Mouse (Mus musculus) heart, adult 2 months (tissue): ENCODE data around the gene Wdr83os. TPM values are rescaled to one million over a fixed set of nuclear protein-coding genes. Genes with fewer than 3 reads are reported as not detected.

ENCODE experiments used
- DNase-seq, 2 experiments: peaks; one replicate each; pipeline ENCODE4 v3.0.0; 2021
- H3K27ac ChIP-seq: fragments of 200-600 bp; 2 replicates; pipeline ENCODE4 v1.8.1; 2022
- H3K27me3 ChIP-seq: fragments of 200-500 bp; 2 replicates; pipeline ENCODE4 v1.6.1; 2012; ENCODE audit warnings: mild to moderate bottlenecking, low read length, inconsistent platforms, mixed read lengths; ENCODE audit not compliant: control insufficient read depth, insufficient read depth
- H3K36me3 ChIP-seq: fragments of 200-500 bp; 2 replicates; pipeline ENCODE4 v1.6.1; 2012; ENCODE audit warnings: low read length, inconsistent platforms; ENCODE audit not compliant: control insufficient read depth, insufficient read depth
- H3K4me1 ChIP-seq: fragments of 200-500 bp; 2 replicates; pipeline ENCODE4 v1.6.1; 2011; ENCODE audit warnings: low read length; ENCODE audit not compliant: control insufficient read depth, insufficient read depth
- H3K4me3 ChIP-seq: fragments of 200-600 bp; 2 replicates; pipeline ENCODE4 v1.8.1; 2022
- H3K79me2 ChIP-seq: fragments of 200-500 bp; replicated peaks from 2 replicates; pipeline ENCODE4 v1.6.1; 2012; ENCODE audit warnings: mild to moderate bottlenecking, inconsistent platforms, low read length, moderate library complexity, mixed read lengths; ENCODE audit not compliant: control insufficient read depth, insufficient read depth
- H3K9ac ChIP-seq: fragments of 200-500 bp; 2 replicates; pipeline ENCODE4 v1.6.1; 2012; ENCODE audit warnings: low read depth, mild to moderate bottlenecking, control low read depth, inconsistent platforms, low read length, mixed read lengths
- CTCF ChIP-seq: fragments of 200-600 bp; IDR thresholded peaks from 2 replicates; pipeline ENCODE4 v1.8.1; 2022; ENCODE audit warnings: antibody characterized with exemption, mild to moderate bottlenecking, moderate library complexity
- EP300 ChIP-seq: fragments of 200-500 bp; IDR thresholded peaks from 2 replicates; pipeline ENCODE4 v1.6.1; 2011; ENCODE audit warnings: low read depth, low read length, control low read depth; ENCODE audit not compliant: insufficient read depth
- POLR2A ChIP-seq: fragments of 200-500 bp; IDR thresholded peaks from 2 replicates; pipeline ENCODE4 v1.6.1; 2011; ENCODE audit warnings: mild to moderate bottlenecking, low read depth, low read length, control low read depth; ENCODE audit not compliant: insufficient read depth
- WGBS: fragments of 180-500 bp; shearing (Covaris S2); methylation state at CpG from one replicate; pipeline ENCODE4 v1.1.7; 2018; 5-methylcytosine and 5-hydroxymethylcytosine counted together
- intact Hi-C: fragments of 180-260 bp; cut with DNase I; formaldehyde crosslinking; loops from one replicate; pipeline ENCODE4 v1.15.1; 2025
- polyA plus RNA-seq: library from polyadenylated mRNA; depleted of rRNA; stranded (reverse); fragments of >200 nt; gene quantifications from 2 replicates; pipeline ENCODE4 v1.2.3, GENCODE M21; 2012
- total RNA-seq, 2 experiments: library from RNA; stranded (reverse); gene quantifications; 2 replicates each; pipeline ENCODE4 v1.2.3; 2021

Wdr83os gene
- total and polyA plus RNA-seq, 3 experiments: 39.0 to 99.3 (median 41.4) TPM

- no peaks in the 10 kb centered on the region for H3K36me3 ChIP-seq
- 89% methylated on average over 13 of the region's 13 CpGs for WGBS
- intact Hi-C loops: no loop called here
Observed at GRCm38 (mm10) chr8:85095051-85095450, 14.5 kb downstream of the Wdr83os start.

GRCm38 (mm10) chr8:85095566-85095965, 15.0 kb downstream of the Wdr83os start:
- H3K4me1 ChIP-seq: no peaks in the 10 kb centered on the region
- TF ChIP-seq POLR2A: no peak
- TF ChIP-seq EP300: no peak
- no peak for TF ChIP-seq CTCF
- 90% methylated on average over 7 of the region's 7 CpGs for WGBS
- no peaks in the 10 kb centered on the region for H3K79me2 ChIP-seq
- no peak overlapping the region for H3K9ac ChIP-seq
- H3K36me3 ChIP-seq: no peaks in the 10 kb centered on the region
- no peaks in the 10 kb centered on the region for H3K27me3 ChIP-seq
- no peak for DNase-seq
- intact Hi-C loops: no loop called here
- no peak overlapping the region for H3K27ac ChIP-seq
- no peak overlapping the region for H3K4me3 ChIP-seq

More at GRCm38 (mm10) chr8:85095051-85095450, 14.5 kb downstream of the Wdr83os start:
- TF ChIP-seq EP300 (no peak), POLR2A (no peak), CTCF (no peak)
- Histone ChIP-seq H3K4me3 (no peak overlapping the region), H3K9ac (no peak overlapping the region), H3K4me1 (no peaks in the 10 kb centered on the region), H3K27ac (no peak overlapping the region), H3K79me2 (no peaks in the 10 kb centered on the region), H3K27me3 (no peaks in the 10 kb centered on the region)
- peak in 1 of 2 experiments; percentile 13 for DNase-seq

GRCm38 (mm10) chr8:85096196-85096595, 15.7 kb downstream of the Wdr83os start:
- no peaks in the 10 kb centered on the region for H3K27me3 ChIP-seq
- H3K36me3 ChIP-seq: no peaks in the 10 kb centered on the region
- H3K9ac ChIP-seq: no peak overlapping the region
- no peaks in the 10 kb centered on the region for H3K79me2 ChIP-seq
- no peak overlapping the region for H3K4me3 ChIP-seq
- 93% methylated on average over 16 of the region's 16 CpGs for WGBS
- no peak for DNase-seq
- no peaks in the 10 kb centered on the region for H3K4me1 ChIP-seq
- no peak overlapping the region for H3K27ac ChIP-seq
- no peak for TF ChIP-seq EP300
- no peak for TF ChIP-seq POLR2A
- no peak for TF ChIP-seq CTCF
- intact Hi-C loops: no loop called here

GRCm38 (mm10) chr8:85096850-85097249, 16.3 kb downstream of the Wdr83os start:
- TF ChIP-seq CTCF (no peak), POLR2A (no peak), EP300 (no peak)
- H3K4me1 ChIP-seq: no peaks in the 10 kb centered on the region
- H3K27me3 ChIP-seq: no peaks in the 10 kb centered on the region
- no peaks in the 10 kb centered on the region for H3K36me3 ChIP-seq
- no peak for DNase-seq
- no peak overlapping the region for H3K9ac ChIP-seq
- no peak overlapping the region for H3K27ac ChIP-seq
- intact Hi-C loops: no loop called here
- no peak overlapping the region for H3K4me3 ChIP-seq
- 88% methylated on average over 4 of the region's 4 CpGs for WGBS
- H3K79me2 ChIP-seq: no peaks in the 10 kb centered on the region

GRCm38 (mm10) chr8:85100076-85100665, 19.6 kb downstream of the Wdr83os start:
- no peaks in the 10 kb centered on the region for H3K4me1 ChIP-seq
- no peak overlapping the region for H3K27ac ChIP-seq
- intact Hi-C loops: no loop called here
- H3K27me3 ChIP-seq: no peaks in the 10 kb centered on the region
- 83% methylated on average over 4 of the region's 4 CpGs for whole genome bisulfite sequencing
- no peaks in the 10 kb centered on the region for H3K79me2 ChIP-seq
- H3K9ac ChIP-seq: no peak overlapping the region
- no peak for TF ChIP-seq POLR2A
- TF ChIP-seq CTCF: no peak
- TF ChIP-seq EP300: no peak
- H3K36me3 ChIP-seq: no peaks in the 10 kb centered on the region
- no peak for DNase-seq
- no peak overlapping the region for H3K4me3 ChIP-seq

GRCm38 (mm10) chr8:85113241-85113640, 32.7 kb downstream of the Wdr83os start:
- DNase-seq: no peak
- Histone ChIP-seq H3K4me1 (no peaks in the 10 kb centered on the region), H3K36me3 (peaks cover 2% of the 10 kb centered on the region; the same call in 1 of the 2 replicates), H3K79me2 (no peaks in the 10 kb centered on the region), H3K27me3 (no peaks in the 10 kb centered on the region), H3K9ac (no peak overlapping the region), H3K27ac (no peak overlapping the region), H3K4me3 (no peak overlapping the region)
- TF ChIP-seq EP300: no peak
- no peak for TF ChIP-seq CTCF
- no peak for TF ChIP-seq POLR2A
- intact Hi-C loops: no loop called here
- WGBS: 94% methylated on average over 10 of the region's 10 CpGs
